Comparison of ENCODE assay signal across 27 mouse cellular contexts in the genomic region with DNA sequence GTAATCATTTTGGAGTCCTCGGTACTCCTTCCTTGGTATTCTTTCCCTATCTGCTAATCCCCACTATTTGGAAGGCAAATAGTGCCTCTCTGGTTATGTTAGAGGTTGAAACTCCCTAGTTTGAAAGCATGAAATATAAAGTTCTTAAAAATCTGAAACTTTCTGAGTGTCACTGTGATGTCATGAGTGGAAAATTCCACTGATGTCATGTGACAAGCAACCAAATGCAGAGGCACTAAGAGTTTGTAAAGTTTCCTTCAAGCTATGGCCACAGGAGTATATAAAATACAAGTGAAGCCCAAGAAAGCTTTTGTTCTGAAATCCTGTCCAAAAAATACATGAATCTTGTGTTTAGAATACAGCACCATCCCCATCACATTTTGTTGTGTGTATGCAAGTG.
DNase-seq lines count a peak whose midpoint lies in the region; ATAC-seq lines count a peak whose summit lies in the region.
"Had no signal": no experiment of that assay in that cellular context is flagged by ENCODE, and none has a peak within 500 bp of the region (broad histone marks: within the 10 kb centered on the region; RNA-seq: fewer than 3 reads in every experiment).

No protein-coding gene starts in this region.

- H3K27me3 ChIP-seq in embryonic facial prominence, embryonic 10.5 days (replicated peaks; ENCODE audit: low read depth, poor library complexity, severe bottlenecking): peaks cover 87% of the 10 kb centered on the region
- H3K27me3 ChIP-seq: forebrain, embryonic 13.5 days; heart, embryonic 13.5 days; intestine, embryonic 15.5 days had no signal

- no peaks in the 10 kb centered on the region for H3K36me3 ChIP-seq in embryonic facial prominence, embryonic 10.5 days (replicated peaks)
- H3K36me3 ChIP-seq: embryonic facial prominence, embryonic 13.5 days; heart, embryonic 10.5 days; heart, embryonic 13.5 days; intestine, embryonic 15.5 days had no signal

- peak; percentile 52 for ATAC-seq in activated CD4-positive, CD25-positive, alpha-beta regulatory T cell, adult 4 months
- ATAC-seq: forebrain, embryonic 13.5 days; forebrain, embryonic 16.5 days; hindbrain, postnatal 0 days; intestine, embryonic 15.5 days had no signal

- H3K4me1 ChIP-seq in embryonic facial prominence, embryonic 10.5 days: no peaks in the 10 kb centered on the region
- H3K4me1 ChIP-seq: embryonic facial prominence, embryonic 13.5 days; forebrain, embryonic 13.5 days; heart, embryonic 10.5 days; intestine, embryonic 15.5 days had no signal

- no peak overlapping the region for H3K4me3 ChIP-seq in embryonic facial prominence, embryonic 10.5 days
- H3K4me3 ChIP-seq: embryonic facial prominence, embryonic 13.5 days; erythroblast, embryonic 14.5 days; forebrain, embryonic 13.5 days; heart, adult 2 months; heart, embryonic 10.5 days; heart, embryonic 13.5 days; intestine, embryonic 15.5 days had no signal

- WGBS in embryonic facial prominence, embryonic 10.5 days: 94% methylated on average over 1 of the region's 1 CpGs

- no peak overlapping the region for H3K27ac ChIP-seq in embryonic facial prominence, embryonic 10.5 days (replicated peaks)
- H3K27ac ChIP-seq: embryonic facial prominence, embryonic 13.5 days; forebrain, embryonic 13.5 days; heart, adult 2 months; heart, embryonic 10.5 days; heart, embryonic 13.5 days; hindbrain, embryonic 14.5 days; hindbrain, postnatal 0 days; intestine, embryonic 15.5 days had no signal

- peak; percentile 66 for DNase-seq in CD4-positive, CD25-positive, alpha-beta regulatory T cell, adult 2 months (ENCODE audit: low read depth, low spot score)
- peak; percentile 67 for DNase-seq in naive thymus-derived CD4-positive, alpha-beta T cell, adult 2 months (ENCODE audit: low read depth)
- DNase-seq in embryonic facial prominence, embryonic 10.5 days (ENCODE audit: low spot score): no peak
- no peak for DNase-seq in layer of hippocampus, adult 9-11 months
- no peak for DNase-seq in left cerebral cortex, adult 9 months (ENCODE audit: low spot score in 2 of 2)
- DNase-seq: adrenal gland, adult 8-10 months; adrenal gland, postnatal 36 days; B cell, adult 2 months; cerebellum, adult 18-20 months; cerebellum, adult 9-11 months; cerebellum, postnatal 25 days; gastrocnemius, postnatal 10 days; gastrocnemius, postnatal 36 days; heart, adult 2 months; heart, postnatal 14 days; heart, postnatal 4 days; kidney, adult 11 months had no signal

- H3K9me3 ChIP-seq in embryonic facial prominence, embryonic 10.5 days: no peaks in the 10 kb centered on the region
- H3K9me3 ChIP-seq: embryonic facial prominence, embryonic 13.5 days; forebrain, embryonic 13.5 days; heart, embryonic 10.5 days; heart, embryonic 13.5 days; intestine, embryonic 15.5 days had no signal

Comparison
In these comparisons a context has a peak if more than half of its experiments do, and no peak if none do; other contexts are left out.
1. DNase-seq: peak in CD4-positive, CD25-positive, alpha-beta regulatory T cell, adult 2 months (single experiment) and naive thymus-derived CD4-positive, alpha-beta T cell, adult 2 months (single experiment); none in embryonic facial prominence, embryonic 10.5 days (single experiment), layer of hippocampus, adult 9-11 months (single experiment) and left cerebral cortex, adult 9 months (0 of 2).